Mouse (Mus musculus): Measurements from ENCODE around the gene Tnfaip8l3.
"Not testable (repeated sequence)": the region's sequence is repeated elsewhere in the genome, so short reads cannot be mapped to it uniquely, and the experiment has no call there.

The Tnfaip8l3 gene

DNA sequence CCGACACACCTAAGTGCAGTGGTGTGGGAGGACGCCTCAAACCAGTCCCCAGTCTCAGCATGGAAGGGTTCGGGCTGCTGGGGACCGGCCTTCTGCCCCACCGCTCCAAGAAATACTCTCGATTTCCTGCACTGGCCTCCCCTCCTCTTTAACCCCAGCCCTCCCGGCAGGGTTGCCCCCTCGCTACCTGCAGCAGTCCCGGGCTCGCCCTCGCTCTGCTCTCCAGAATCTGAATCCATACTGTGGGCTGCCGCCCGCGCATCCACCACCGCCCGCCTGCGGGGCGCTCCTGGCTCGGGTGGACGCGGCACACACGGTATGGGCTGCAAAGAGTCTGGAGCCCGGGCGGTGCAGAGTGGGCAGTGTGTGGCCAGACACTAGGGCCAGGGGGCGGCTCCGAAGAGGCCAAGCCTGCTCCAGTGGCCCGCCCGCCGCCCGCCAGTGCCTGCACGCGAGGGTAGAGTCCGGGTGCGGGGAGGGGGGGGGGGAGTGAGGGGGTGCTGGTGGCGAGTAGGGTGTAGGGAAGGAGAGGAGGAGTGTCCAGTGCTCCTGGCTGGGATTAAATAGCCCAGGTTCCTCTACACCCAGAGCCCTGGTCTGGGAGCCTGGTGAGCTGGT lies at the start of gene Tnfaip8l3:
Gene Tnfaip8l3 (minus strand): TSS at position 357 of the 618 bp plus-strand sequence.
- peak; percentile 32 for DNase-seq (ENCODE audit: low spot score)

DNA sequence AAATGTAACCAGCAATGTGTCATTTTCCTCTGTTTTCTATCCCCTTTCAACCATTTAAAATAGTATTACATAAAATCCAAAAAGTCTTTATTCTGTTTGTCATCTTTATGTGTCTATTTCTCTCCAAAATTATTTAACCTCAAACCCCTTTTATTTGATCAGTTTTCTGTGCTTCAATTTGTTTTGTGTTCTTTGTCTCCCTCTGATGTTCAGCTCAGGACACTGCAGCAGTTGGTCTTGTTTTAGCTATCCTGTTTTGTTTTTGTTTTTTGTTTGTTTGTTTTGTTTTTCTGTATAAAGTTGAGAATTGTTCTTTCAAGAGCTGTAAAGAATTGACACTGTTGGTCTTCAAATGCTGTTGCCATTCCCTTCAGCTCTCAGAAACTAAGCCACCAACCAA lies 44.5 kb upstream of the Tnfaip8l3 start:
- peak; percentile 44 for DNase-seq (ENCODE audit: low spot score)

DNA sequence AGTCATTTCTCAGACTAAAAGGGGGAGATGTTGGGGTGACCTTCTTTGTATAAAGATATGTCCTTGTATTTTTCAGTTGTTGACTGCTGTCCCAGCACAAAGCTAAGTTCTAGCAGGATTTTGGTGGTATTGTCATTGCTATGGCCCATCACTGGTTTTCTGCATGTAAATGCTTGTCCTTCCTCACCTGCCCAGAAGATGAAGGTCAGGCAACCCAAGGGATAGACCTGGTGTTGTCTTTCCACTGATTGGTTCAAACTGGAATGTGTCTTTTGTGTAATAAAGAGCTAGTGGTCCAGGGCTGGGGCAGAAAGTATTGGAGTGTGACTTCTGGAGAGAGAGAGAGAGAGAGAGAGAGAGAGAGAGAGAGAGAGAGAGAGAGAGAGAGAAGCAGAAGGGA lies 30.4 kb upstream of the Tnfaip8l3 start:
- no peak for DNase-seq (ENCODE audit: low spot score)

DNA sequence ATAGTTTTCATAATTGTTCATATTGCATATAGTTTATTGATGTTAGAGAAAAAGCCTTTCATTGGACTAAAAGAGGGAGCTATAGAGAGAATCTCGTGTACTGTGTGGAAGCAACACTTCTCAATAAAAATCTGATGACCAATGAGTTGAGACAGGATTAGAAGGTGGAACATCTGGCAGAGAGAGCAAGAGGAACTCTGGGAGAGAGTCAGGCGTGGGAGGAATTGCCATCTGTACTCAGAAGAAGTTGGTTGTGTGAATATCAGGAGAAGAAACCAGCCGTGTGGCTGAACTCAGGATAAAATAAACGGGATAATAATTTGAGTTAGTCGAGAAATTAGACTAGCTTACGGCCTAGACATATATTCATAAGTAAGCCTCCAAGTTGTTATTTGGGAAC lies 28.9 kb upstream of the Tnfaip8l3 start:
- peak; percentile 21 for DNase-seq (ENCODE audit: low spot score)

DNA sequence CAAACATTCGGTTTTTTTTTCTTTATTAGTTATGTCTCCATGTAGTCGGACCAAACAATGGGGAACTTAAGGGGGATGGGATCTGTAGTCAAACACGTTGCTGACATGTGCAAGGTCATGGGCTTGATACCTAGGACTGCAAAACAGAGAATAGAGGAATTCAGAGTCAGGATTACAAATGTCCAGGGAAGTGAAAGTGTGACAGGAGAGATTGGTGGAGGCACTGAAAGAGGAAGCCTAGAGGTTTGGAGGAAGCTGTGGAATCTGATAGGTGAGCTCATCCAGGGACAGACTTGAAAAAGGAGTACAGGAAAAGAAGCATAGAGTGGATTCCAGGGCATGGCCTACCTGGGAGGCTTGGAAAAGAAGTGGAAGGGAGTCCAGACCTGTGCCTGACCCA lies 16.1 kb upstream of the Tnfaip8l3 start:
- no peak for DNase-seq (ENCODE audit: low spot score)

DNA sequence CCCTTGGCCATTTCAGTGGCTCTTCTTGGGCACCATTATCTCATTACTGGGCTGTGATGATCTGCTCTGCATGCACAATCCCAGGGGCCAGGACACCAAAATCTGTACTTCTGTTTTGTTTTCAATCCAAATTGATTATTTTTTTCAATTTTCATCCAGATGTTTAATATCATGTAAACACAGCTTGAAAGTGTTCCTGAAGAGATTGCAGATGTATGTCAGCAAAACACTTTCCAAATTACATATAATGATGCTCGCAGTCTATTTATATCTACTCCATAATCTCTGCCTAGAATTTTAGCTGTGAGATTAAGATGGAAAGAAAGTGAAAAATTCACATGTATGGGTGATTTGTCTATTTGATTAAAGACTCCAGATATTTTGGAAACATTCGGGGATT lies 9.6 kb upstream of the Tnfaip8l3 start:
- DNase-seq (ENCODE audit: low spot score): no peak

DNA sequence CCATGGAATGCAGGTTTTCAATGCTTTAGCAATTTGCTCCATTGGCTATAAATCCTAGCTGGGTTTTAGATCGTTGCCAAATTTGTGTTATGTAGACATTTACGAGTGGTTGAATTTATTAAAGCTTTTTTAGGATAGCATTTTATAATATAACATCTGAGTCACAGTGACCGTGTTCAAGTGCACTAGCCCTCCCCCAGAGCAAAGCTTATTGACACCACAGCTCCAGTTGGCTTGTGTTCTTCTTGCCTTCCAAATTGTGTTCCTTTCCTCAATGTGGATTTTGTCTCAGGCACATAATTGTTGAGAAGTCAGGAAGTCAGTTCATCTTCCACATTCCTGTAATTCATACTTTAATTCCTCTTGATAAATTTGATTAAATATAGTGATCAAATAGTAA lies 6.7 kb upstream of the Tnfaip8l3 start:
- DNase-seq (ENCODE audit: low spot score): no peak

DNA sequence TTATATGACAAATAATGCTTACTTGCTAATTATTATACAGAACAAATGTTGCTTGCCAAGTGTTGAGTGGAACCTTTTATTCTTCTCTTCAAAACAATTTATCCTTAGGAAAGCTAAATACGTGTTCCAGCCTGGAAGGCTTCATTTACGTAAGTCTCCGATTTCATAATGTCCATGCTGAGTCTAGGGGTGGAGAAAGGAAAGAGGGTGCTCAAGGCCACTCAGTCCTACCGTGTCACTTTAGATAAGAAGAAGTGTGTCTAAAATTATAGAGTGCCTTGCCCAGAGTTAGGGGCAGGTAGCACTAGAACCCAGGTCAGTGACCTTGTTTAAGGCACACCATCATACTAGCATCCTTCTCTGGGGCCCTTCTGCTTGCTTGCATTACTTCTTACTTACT lies 5.5 kb upstream of the Tnfaip8l3 start:
- no peak for DNase-seq (ENCODE audit: low spot score)

DNA sequence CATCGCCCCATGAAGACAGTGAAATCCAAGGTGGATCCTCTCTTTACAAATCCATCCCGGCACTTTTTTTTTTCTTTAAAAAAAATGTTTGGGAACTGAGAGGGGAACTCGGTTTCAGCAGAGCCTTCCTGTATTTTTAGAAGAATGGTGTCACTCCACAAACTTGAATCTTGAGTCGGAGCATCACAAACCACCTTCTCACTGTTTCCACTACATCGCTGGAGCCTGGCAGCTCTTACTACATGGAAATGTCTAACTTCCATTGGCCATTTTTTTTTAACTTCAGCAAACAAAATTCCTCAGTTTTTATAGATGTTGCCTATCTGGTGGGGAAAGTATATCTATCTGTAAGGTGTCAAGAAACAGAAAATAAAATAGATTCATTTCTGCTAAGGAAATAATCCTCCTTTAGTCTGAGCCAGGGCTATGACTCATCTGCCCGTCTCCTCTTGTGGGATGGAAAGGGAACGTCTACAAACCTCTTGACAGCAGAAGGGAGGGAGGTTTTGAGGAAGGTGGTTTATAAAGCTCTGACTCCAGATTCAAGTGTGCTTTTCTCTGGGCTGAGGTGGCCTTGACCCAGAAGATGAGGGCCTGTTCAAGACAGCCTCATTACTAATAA lies 3.4 kb upstream of the Tnfaip8l3 start:
- DNase-seq (ENCODE audit: low spot score): no peak

DNA sequence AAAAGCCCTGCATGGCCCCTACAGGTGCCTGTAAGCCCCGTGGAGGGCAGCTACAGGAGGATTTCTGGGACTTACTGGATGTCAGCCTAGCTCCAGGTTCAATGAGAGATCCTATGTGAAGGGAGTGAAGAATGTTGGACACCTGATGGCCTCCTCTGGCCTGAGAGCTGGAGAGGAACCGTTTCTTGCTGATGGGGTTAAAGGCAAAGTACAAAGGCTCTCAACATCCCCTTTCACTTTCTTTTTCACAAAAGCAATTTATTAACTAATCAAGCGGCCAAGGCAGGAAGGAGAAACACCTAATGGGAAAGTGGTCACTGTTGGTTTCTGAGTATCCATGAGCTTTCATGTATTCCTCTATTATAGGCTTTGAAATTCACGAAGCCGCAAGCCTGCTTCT lies 1.0 kb upstream of the Tnfaip8l3 start:
- no peak for DNase-seq (ENCODE audit: low spot score)

DNA sequence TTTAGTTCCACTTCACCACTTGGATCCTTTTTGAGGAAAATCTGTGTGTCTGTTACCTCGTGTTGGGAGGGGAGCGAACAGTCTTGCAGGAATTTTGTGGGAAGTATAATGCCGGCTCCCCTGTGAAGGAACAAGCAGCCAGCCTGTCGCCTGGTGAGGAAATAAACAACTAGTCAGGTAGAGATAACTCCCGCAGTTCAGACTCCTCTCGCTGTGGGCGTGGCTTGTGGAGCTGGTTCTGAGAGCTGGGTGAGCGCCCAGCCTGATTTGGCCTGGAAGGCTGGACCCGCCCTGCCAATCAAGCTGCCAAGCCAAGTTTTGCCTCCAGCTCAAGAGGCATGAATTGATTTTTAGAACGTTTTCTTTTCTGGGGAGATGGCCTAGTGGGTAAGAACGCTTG lies 589 bp upstream of the Tnfaip8l3 start:
- peak; percentile 60 for DNase-seq (ENCODE audit: low spot score)

DNA sequence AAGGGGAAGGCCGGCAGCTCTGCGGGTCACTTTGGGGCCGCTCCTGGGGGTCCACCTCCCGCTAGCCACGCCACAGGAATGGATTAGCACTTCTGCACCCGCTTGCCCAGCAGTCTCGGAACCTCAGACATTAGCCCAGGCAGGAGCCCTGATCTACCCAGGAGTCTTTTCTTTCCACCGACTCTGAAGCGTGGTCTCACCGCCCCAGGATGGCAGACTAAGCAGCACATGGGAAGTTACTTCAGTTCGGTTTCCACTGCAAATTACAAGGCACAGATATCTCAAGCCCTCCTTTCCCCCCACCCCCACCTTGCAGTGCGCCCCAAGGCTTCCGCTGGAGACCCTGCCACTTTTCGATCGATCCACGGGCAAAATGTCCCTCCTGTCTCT lies 551 bp downstream of the Tnfaip8l3 start:
- DNase-seq (ENCODE audit: low spot score): no peak

DNA sequence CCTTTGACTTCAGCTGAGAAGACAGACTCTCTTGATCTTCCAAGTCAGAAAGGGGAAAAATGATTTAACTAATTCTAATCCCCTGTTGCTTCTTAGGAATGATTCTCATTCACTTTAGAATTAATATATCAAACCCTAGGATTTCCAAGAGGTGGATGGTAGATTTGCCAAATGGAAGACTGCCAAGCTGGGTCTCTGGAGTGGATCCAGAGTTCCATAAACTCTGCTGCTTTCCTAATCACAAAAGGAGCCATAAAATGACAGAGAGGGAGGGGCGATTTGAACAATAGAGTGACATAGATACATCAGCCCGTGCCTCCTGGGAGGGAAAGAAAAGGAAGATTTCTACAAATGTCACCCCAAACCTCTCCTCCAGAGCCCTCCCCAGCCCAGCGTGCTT lies 3.4 kb downstream of the Tnfaip8l3 start:
- DNase-seq (ENCODE audit: low spot score): no peak

DNA sequence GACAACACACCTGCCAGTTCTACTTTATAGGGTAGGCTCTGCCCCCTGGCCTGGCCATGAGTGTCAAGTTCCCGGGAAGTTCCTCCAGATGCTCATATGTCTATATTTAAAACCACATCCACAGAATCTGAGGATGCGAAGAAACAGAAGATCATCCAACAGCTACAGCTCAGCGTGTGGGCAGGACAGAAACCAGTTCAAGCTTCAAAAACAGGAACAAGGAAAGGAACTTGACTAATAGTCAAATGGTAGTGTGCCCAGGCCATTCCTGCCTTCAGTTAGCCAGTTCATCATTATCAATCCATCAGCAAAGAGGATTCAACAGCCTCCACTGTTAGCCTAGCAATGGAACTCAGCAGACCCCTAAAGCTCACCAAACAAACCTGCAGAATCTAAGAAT lies 4.5 kb downstream of the Tnfaip8l3 start:
- no peak for DNase-seq (ENCODE audit: low spot score)

DNA sequence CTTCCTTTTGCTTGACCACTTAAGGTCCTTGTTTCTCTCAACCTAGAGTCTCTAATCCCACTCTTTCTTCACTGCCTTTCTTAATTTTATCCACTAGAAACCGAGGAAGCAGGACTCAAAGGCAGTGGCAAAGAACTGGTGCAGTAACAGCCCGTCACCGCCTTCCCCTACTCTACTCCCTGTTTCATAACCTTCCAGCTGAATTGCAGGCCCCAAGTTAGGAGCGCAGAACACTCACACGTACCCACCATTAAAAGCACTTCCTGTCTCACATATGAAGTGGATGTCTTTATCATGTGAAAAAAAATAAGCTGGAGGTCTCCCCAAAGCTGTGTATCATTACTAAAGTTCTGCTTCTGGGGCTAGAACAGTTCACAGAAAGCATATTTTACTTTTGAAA lies 6.5 kb downstream of the Tnfaip8l3 start:
- no peak for DNase-seq (ENCODE audit: low spot score)

DNA sequence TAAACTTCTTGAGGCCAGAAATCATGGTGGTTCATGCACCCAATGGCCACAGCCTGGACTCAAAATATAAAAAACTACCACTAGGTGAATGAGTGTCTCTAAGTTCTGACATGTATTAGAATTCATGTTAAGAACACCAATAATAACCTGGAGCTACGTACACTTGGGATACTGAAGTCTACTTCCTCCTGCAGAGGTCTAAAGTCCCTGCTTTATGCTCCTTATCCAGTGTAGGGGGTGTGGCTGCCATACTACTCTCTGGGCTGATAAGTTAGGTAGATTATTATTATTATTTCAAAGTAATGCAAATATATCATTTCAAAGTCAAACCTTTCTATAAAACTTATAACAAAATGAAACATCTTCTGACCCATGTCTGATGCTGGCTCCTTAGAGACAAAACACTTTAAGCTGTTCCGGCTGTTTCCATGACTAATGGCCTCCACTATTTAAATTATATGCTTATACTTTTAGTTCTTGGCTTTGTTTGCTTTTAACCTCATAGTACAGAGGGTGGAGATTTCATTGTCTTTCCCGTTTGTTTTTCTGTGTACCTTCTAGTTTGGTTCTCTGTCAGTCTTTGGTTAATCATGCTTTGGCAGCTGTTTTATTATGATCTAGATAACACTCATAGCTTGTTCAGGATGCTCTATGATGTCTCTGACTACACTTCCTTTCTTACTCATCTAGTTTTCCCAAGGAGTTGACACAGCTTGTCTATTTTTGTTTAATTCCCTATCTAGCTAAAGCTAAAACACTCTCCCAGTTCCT lies 16.7 kb downstream of the Tnfaip8l3 start:
- DNase-seq (ENCODE audit: low spot score): no peak

DNA sequence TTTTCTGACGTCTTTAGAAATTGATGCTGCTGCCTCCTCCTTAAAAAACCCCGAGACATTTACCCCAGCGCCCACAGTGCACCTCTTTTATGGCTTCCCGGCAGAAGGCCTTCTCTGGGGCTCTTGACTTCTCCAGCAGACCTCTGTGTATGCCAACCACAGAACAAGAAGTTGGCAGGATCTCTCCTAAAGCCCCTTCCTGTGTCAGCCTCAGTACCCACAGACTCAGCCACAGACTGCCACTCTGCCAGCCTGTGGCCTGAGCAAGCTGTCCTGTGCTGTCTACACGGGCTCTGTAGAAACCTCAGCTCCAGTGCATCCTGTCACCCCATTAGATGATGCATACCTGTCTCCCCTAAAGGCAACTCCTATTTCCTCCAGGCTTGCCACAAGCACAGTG lies 19.2 kb downstream of the Tnfaip8l3 start:
- DNase-seq (ENCODE audit: low spot score): no peak

DNA sequence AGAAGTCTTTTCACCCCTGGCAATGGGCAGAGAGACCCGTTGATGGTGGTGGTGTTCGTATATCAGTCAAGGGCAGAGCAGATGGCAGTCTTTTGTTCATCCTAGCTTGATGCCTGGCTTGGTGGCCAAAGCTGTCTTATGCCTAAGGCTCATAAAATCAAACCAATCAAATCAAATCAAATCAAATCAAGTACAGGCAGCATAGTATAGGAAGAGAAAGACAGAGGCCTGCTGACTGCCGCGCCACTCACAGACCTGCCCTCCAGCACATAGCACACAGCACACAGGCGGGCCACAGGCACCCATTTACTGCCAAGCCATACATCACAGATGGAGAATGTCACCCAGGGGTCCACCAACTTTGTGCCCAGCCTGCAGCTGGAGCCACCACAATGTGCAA lies 25.1 kb downstream of the Tnfaip8l3 start:
- no peak for DNase-seq (ENCODE audit: low spot score)

DNA sequence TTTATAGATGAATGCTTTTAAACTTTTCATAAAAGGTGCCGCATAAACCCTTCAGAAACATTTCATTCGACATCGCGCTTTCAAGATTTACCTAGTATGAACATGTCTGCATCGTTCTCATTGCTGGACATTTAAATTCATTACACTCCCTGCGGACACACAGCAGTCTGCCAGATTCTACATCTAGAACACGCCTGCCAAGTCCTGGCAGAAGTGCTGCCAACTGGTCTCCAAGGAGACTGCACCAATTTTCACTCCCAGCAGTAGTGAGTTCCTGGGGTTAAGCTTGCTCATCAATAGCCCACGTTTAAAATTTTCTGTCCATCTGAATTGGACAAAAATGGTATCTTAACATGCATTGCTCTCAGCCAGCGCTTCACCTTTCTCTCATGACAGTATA lies 30.5 kb downstream of the Tnfaip8l3 start:
- peak; percentile 35 for DNase-seq (ENCODE audit: low spot score)

DNA sequence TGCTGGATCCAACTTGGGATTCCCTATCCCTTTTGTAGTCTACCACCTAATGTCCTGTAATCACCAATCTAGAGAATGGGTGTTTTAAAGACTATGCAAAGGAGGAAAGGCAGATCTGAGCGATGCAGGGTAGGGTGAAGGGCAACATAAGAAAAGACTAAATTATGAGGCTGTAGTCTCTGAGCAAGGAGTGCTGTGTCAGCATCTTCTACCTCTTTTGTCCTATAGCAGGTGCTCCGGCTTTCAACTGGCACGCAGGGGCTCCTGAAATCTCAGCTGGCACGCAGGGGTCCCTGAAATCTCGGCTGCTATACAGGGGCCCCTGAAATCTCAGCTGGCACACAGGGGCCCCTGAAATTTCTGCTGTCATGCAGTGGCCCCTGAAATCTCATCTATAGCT lies 33.5 kb downstream of the Tnfaip8l3 start:
- no peak for DNase-seq (ENCODE audit: low spot score)

DNA sequence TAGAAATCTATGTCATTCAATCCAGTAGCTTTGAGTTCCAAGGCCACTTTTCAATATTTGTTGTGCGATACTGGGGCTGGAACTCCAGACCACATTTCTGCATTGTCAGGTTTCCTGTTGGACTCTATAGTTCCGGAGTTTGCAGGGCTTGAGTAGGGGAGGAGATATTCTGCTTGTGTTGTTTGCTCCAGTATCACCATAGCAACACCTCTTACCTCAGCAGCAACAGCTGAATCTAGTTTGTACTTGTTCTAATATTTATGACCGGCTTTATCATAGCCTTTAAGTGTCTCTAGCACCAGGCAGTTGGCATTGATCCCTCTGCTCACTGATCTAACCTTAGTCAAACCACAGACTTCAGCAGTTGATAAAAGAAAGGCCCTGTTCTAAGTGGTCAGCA lies 45.4 kb downstream of the Tnfaip8l3 start:
- no peak for DNase-seq (ENCODE audit: low spot score)

DNA sequence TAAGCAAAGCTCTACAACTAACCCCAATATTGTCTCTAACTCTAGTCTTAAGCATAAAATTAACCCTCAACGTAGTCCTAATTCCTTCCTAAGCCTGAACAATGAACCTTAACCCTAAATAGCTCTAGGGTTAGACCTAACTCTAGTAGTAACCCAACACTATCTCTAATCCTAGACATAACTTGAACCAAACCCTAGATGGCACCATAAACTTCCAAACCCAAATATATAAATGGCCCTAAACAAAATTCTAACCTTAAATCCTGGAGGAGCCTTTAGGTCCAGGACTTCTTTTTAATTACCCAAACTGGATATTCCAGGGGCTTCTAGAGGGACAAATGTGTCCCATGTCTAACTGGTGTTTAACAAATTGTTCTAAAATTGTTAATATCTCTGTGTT lies 73.7 kb downstream of the Tnfaip8l3 start:
- DNase-seq (ENCODE audit: low spot score): no peak

DNA sequence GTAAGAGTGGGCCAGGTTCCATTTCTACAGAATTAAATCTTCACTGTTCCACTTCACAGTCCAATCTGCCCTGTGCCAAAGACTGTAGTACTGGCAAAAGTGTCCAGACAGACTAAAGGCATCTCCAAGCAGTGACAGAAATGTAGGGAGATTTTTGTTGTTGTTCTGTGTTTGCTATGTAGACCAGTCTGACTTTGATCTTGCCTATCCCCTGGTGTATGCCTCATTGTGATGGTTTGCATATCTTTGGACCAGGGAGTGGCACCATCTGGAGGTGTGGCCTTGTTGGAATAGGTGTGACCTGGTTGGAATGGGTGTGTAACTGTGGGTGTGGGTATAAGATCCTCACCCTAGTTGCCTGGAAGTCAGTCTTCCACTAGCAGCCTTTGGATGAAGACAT lies 75.6 kb downstream of the Tnfaip8l3 start:
- DNase-seq (ENCODE audit: low spot score): not testable (repeated sequence)

DNA sequence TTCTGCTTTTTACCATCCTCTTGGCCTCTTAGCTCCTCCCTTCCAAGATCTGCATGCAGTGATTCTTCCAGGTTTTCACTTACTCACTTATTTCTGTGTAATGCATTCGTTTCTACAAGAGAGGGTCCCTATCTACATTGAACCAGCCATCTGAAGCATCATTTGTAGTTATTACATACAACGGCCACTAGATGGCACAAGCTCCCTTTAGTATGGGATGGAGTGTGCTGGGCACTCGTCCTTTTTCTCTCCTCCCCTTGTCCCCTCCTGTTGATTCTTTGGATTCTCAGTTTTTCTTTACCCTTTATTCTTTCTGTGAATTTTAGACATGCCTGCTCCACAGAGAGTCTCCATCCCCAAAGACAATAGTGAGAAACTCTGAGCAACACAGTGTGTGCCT lies 77.3 kb downstream of the Tnfaip8l3 start:
- no peak for DNase-seq (ENCODE audit: low spot score)
